Mouse (Mus musculus) neural tube, embryonic 11.5 days (tissue): ENCODE measurements around the gene Kcnip4. TPM values are rescaled to one million over a fixed set of nuclear protein-coding genes. Genes with fewer than 3 reads are reported as not detected.
A peak's percentile ranks its signal among the peaks of the same experiment; 100 is the strongest.

Experiments used
- ATAC-seq: fragments of 200-750 bp; cut with Nextera tagmentation; 2 replicates; pipeline ENCODE4 v1.8.0; 2017; ENCODE audit warnings: moderate number of reproducible peaks, mild to moderate bottlenecking, moderate TSS enrichment, moderate library complexity; ENCODE audit not compliant: insufficient read depth, low FRiP score, low TSS enrichment
- DNase-seq: peaks from one replicate; pipeline ENCODE4 v3.0.0-alpha.2; 2015; ENCODE audit warnings: low spot score
- H3K27ac ChIP-seq: fragments of 300-500 bp; sonication (generic); 2 replicates; pipeline ENCODE4 v1.5.1; 2014; ENCODE audit warnings: low read depth, mild to moderate bottlenecking, low read length
- H3K27me3 ChIP-seq: fragments of 300-500 bp; sonication (generic); 2 replicates; pipeline ENCODE4 v1.6.1; 2014; ENCODE audit warnings: mild to moderate bottlenecking, low read length, mixed read lengths; ENCODE audit not compliant: control insufficient read depth, insufficient read depth
- H3K36me3 ChIP-seq: fragments of 300-500 bp; sonication (generic); 2 replicates; pipeline ENCODE4 v1.6.1; 2014; ENCODE audit warnings: mild to moderate bottlenecking, low read length, moderate library complexity, mixed read lengths; ENCODE audit not compliant: control insufficient read depth, insufficient read depth
- H3K4me1 ChIP-seq: fragments of 300-500 bp; sonication (generic); 2 replicates; pipeline ENCODE4 v1.6.1; 2014; ENCODE audit warnings: low read length, mixed read lengths; ENCODE audit not compliant: control insufficient read depth, insufficient read depth
- H3K4me2 ChIP-seq: fragments of 300-500 bp; sonication (generic); 2 replicates; pipeline ENCODE4 v1.6.1; 2014; ENCODE audit warnings: low read depth, mild to moderate bottlenecking, moderate library complexity
- H3K4me3 ChIP-seq: fragments of 300-500 bp; sonication (generic); 2 replicates; pipeline ENCODE4 v1.5.1; 2014; ENCODE audit warnings: low read depth, low read length
- H3K9ac ChIP-seq: fragments of 300-500 bp; sonication (generic); 2 replicates; pipeline ENCODE4 v1.6.1; 2014; ENCODE audit warnings: mild to moderate bottlenecking, low read length
- H3K9me3 ChIP-seq: fragments of 300-500 bp; sonication (generic); 2 replicates; pipeline ENCODE4 v1.6.1; 2016; ENCODE audit warnings: low read length; ENCODE audit not compliant: control insufficient read depth
- WGBS: fragments of 180-500 bp; shearing (Covaris S2); extraction: QIAGEN DNeasy Blood & Tissue Kit; methylation state at CpG from one replicate; pipeline ENCODE4 v1.1.7; 2014; 5-methylcytosine and 5-hydroxymethylcytosine counted together
- polyA plus RNA-seq: library from polyadenylated mRNA; unstranded; fragments of >200 nt; fragmentation: Nextera tagmentation; extraction: Ambion mirVana; gene quantifications from 2 replicates; pipeline ENCODE4 v1.2.1, GENCODE M21; 2014

The Kcnip4 gene
- polyA plus RNA-seq, 1 experiment from 2014 or later: 1.8 TPM

- Histone ChIP-seq H3K27ac (no peak overlapping the region), H3K4me3 (no peak overlapping the region), H3K36me3 (no peaks in the 10 kb centered on the region), H3K27me3 (no peaks in the 10 kb centered on the region), H3K9ac (no peak overlapping the region), H3K4me1 (no peaks in the 10 kb centered on the region), H3K9me3 (no peaks in the 10 kb centered on the region), H3K4me2 (no peak overlapping the region)
- DNase-seq: no peak
- no peak for ATAC-seq
- 89% methylated on average over 3 of the region's 3 CpGs for WGBS
Observed at GRCm38 (mm10) chr5:48662504-48662903, 862.2 kb downstream of the Kcnip4 start.

GRCm38 (mm10) chr5:48659975-48660374, 864.7 kb downstream of the Kcnip4 start:
- Histone ChIP-seq H3K4me3 (no peak overlapping the region), H3K9ac (no peak overlapping the region), H3K27ac (no peak overlapping the region), H3K4me1 (no peaks in the 10 kb centered on the region), H3K27me3 (no peaks in the 10 kb centered on the region), H3K9me3 (no peaks in the 10 kb centered on the region), H3K36me3 (no peaks in the 10 kb centered on the region), H3K4me2 (no peak overlapping the region)
- ATAC-seq: no peak
- no peak for DNase-seq
- 100% methylated on average over 3 of the region's 3 CpGs for WGBS

- no peak for DNase-seq
Observed at GRCm38 (mm10) chr5:48650496-48650895, 874.2 kb downstream of the Kcnip4 start.

GRCm38 (mm10) chr5:48636675-48637074, 888.0 kb downstream of the Kcnip4 start:
- Histone ChIP-seq H3K4me1 (no peaks in the 10 kb centered on the region), H3K27me3 (no peaks in the 10 kb centered on the region), H3K27ac (no peak overlapping the region), H3K4me2 (no peak overlapping the region), H3K9me3 (no peaks in the 10 kb centered on the region), H3K9ac (no peak overlapping the region), H3K4me3 (no peak overlapping the region), H3K36me3 (no peaks in the 10 kb centered on the region)
- DNase-seq: no peak
- no peak for ATAC-seq
- WGBS: 89% methylated on average over 6 of the region's 6 CpGs

More at GRCm38 (mm10) chr5:48650496-48650895, 874.2 kb downstream of the Kcnip4 start:
- H3K27me3 ChIP-seq: no peaks in the 10 kb centered on the region
- no peak overlapping the region for H3K4me3 ChIP-seq
- H3K4me1 ChIP-seq: no peaks in the 10 kb centered on the region
- WGBS: 69% methylated on average over 4 of the region's 4 CpGs
- no peak overlapping the region for H3K27ac ChIP-seq
- no peaks in the 10 kb centered on the region for H3K9me3 ChIP-seq
- H3K9ac ChIP-seq: no peak overlapping the region
- no peak for ATAC-seq
- H3K4me2 ChIP-seq: no peak overlapping the region
- H3K36me3 ChIP-seq: no peaks in the 10 kb centered on the region

- Histone ChIP-seq H3K4me3 (no peak overlapping the region), H3K27ac (no peak overlapping the region), H3K9me3 (no peaks in the 10 kb centered on the region), H3K27me3 (no peaks in the 10 kb centered on the region), H3K36me3 (no peaks in the 10 kb centered on the region), H3K4me2 (no peak overlapping the region), H3K4me1 (no peaks in the 10 kb centered on the region), H3K9ac (no peak overlapping the region)
- DNase-seq (no peak), ATAC-seq (no peak)
- 92% methylated on average over 3 of the region's 3 CpGs for WGBS
Observed at GRCm38 (mm10) chr5:48633631-48634030, 891.1 kb downstream of the Kcnip4 start.

- WGBS: 84% methylated on average over 7 of the region's 7 CpGs
- no peak overlapping the region for H3K9ac ChIP-seq
- H3K4me2 ChIP-seq: no peak overlapping the region
- H3K27ac ChIP-seq: no peak overlapping the region
- no peak for DNase-seq
- no peaks in the 10 kb centered on the region for H3K27me3 ChIP-seq
- no peaks in the 10 kb centered on the region for H3K36me3 ChIP-seq
- ATAC-seq: no peak
- H3K4me1 ChIP-seq: no peaks in the 10 kb centered on the region
- no peaks in the 10 kb centered on the region for H3K9me3 ChIP-seq
- no peak overlapping the region for H3K4me3 ChIP-seq
Observed at GRCm38 (mm10) chr5:48623370-48623769, 901.3 kb downstream of the Kcnip4 start.

GRCm38 (mm10) chr5:48606916-48607315, 917.8 kb downstream of the Kcnip4 start:
- no peak for DNase-seq
- Histone ChIP-seq H3K27me3 (no peaks in the 10 kb centered on the region), H3K9me3 (no peaks in the 10 kb centered on the region), H3K4me1 (no peaks in the 10 kb centered on the region), H3K4me3 (no peak overlapping the region), H3K27ac (no peak overlapping the region), H3K9ac (no peak overlapping the region), H3K36me3 (no peaks in the 10 kb centered on the region), H3K4me2 (no peak overlapping the region)
- no peak for ATAC-seq
- 83% methylated on average over 5 of the region's 5 CpGs for WGBS

GRCm38 (mm10) chr5:48606281-48606680, 918.4 kb downstream of the Kcnip4 start:
- H3K27ac ChIP-seq: no peak overlapping the region

GRCm38 (mm10) chr5:48599481-48600040, 925.1 kb downstream of the Kcnip4 start:
- Histone ChIP-seq H3K4me3 (peak overlapping the region; percentile 8; the same call in 1 of the 2 replicates), H3K27me3 (no peaks in the 10 kb centered on the region), H3K36me3 (no peaks in the 10 kb centered on the region), H3K4me1 (no peaks in the 10 kb centered on the region), H3K27ac (no peak overlapping the region), H3K9me3 (no peaks in the 10 kb centered on the region), H3K9ac (no peak overlapping the region), H3K4me2 (peak overlapping the region; percentile 40)
- WGBS: 3% methylated on average over 12 of the region's 12 CpGs
- DNase-seq: peak; percentile 35
- 0 out of 2 replicates have a peak, but pooled peaks have one; percentile 49 for ATAC-seq

More at GRCm38 (mm10) chr5:48606281-48606680, 918.4 kb downstream of the Kcnip4 start:
- Histone ChIP-seq H3K9me3 (no peaks in the 10 kb centered on the region), H3K4me2 (no peak overlapping the region), H3K36me3 (no peaks in the 10 kb centered on the region), H3K4me3 (no peak overlapping the region), H3K9ac (no peak overlapping the region), H3K4me1 (no peaks in the 10 kb centered on the region), H3K27me3 (no peaks in the 10 kb centered on the region)
- WGBS: 90% methylated on average over 9 of the region's 9 CpGs
- ATAC-seq (no peak), DNase-seq (no peak)
